Mouse (Mus musculus): ENCODE data around the gene Clec10a. TPM values are rescaled to one million over a fixed set of nuclear protein-coding genes. Genes with fewer than 3 reads are reported as not detected.

Gene Clec10a
- total RNA-seq, 2 experiments from 2014 or later: 1.3 to 2.9 TPM

DNA sequence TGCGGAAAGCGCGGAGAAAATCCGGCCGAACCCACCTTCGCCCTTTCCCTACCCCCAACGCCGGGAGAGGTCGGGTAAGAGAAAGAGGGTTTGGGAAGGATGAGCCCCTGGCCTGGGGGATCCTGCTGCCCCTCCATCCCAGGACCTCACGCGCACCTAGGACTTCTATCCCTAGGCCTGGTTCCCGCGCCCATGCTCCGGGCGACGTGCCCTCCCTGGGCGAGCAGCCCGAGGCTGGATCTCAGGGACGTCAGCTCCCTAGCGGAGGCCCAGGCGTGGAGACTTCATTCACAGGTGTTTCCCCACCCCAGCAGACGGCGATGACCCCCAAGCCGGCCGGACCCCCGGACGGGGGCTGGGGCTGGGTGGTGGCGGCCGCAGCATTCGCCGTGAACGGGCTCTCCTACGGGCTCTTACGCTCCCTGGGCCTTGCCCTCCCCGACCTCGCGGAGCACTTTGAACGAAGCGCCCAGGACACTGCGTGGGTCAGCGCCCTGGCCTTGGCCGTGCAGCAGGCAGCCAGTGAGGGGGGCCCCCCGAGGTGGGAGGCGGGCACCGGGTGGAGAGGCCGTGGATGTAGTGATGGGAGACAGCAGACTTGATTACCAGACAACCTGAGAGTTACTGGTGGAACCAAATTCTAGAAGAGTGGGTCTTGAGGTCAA, 58.3 kb downstream of the Clec10a start:
- intact Hi-C loops (cut with DNase I): loop anchor here (5.0 kb wide), 3 partner anchors 142 to 282 kb away; no protein-coding TSS in a partner anchor

DNA sequence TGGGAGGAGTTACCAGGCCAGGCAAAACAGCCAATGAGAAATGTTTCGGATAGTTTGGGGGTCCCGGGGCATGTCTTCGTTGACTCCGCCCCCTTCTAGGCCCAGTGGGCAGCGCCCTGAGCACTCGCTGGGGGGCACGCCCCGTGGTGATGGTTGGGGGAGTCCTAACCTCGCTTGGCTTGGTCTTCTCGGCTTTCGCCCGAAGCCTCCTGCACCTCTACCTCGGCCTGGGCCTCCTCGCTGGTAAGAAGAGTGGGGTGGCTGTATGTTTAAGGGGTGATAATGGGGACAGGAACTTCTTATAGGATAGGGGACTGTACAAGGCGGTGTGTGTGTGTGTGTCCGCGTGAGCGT, 58.8 kb downstream of the Clec10a start:
- no peak for DNase-seq
- intact Hi-C loops (cut with DNase I): loop anchor here (5.0 kb wide), 3 partner anchors 143 to 283 kb away; no protein-coding TSS in a partner anchor

More for the DNA sequence above, 58.3 kb downstream of the Clec10a start:
- DNase-seq: no peak

DNA sequence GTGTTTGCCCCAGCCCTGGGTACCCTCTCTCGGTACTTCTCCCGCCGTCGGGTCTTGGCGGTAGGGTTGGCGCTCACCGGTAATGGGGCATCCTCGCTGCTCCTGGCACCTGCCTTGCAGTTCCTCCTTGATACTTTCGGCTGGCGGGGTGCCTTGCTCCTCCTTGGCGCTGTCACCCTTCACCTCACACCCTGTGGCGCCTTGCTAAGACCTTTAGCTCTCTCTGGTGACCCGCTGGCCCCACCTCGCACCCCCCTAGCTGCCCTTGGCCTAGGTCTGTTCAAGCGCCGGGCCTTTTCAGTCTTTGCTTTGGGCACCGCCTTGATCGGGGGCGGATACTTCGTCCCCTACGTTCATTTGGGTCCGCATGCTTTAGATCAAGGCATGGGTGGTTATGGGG, 59.3 kb downstream of the Clec10a start:
- intact Hi-C loops (cut with DNase I): no loop called here
- no peak for DNase-seq

DNA sequence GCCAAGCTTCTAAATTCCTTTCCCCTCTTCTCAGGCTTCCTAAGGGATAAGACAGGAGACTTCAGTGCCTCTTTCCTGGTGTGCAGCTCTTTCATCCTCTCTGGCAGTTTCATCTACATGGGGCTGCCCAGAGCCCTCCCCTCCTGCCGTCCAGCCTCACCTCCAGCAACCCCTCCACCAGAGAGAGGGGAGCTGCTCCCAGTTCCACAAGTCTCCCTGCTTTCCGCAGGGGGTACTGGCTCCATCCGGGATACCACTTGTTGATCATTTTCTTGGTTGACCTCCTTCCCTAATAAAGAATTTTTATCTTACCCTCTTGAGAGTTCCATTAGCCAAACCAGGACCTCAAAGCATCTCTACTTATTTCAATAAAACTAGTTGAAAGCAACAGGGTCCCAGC, 60.1 kb downstream of the Clec10a start:
- intact Hi-C loops (cut with DNase I): no loop called here

DNA sequence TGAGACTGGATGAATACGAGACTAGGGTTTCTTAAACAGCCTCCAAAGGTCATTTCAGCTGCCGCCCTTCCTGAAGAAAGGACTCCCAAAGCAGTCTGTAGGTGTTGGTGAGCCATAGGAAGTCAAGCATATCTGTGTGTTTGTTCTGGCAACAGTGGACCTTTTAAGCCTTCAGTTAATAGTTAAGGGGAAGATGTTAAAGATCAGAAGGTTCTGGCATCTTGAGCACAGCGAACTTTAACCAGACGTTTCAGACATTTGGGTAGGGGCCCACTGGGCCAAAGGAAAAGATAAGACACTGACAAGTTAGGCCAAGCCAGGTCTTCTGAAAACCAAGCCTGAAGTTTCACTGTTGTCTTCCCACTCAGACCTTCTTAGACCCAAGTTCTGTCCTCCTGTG, 62.0 kb downstream of the Clec10a start:
- DNase-seq: no peak
- intact Hi-C loops (cut with DNase I): no loop called here

More for the DNA sequence above, 60.1 kb downstream of the Clec10a start:
- DNase-seq: no peak

DNA sequence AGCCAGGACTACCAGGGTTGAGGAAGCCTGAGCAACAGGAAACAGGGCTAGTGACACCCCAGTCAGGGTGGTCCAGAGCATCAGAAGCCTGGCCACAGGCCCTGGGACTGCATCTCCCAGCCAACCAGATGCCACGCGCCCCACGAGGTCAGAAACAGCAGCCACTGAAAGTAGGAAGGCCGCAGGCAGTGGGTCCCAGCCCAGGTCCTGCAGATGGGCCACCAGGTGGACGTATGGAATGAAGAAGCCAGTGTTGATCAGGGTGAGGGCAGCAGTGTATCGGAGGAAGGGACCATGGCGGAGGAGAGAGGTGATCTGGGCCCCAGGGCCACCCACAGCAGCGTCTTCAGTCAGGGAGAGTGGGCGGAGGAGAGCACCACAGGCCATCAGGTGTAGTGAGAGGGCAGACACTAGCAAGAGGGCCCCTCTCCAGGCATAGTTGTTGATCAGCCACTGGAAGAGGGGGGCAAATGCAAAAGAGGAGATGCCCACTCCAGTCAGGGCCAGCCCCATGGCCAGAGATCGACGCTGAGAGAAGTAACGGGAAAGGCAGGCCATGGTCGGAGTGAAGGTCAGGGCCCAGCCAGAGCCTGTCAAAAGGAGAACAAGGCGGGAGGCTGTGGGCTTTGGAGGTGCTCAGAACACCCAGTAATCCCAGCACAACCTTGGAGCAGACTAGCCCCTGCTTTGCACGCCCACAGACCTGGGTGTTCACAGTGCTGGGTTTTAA, 62.9 kb downstream of the Clec10a start:
- intact Hi-C loops (cut with DNase I): no loop called here
- no peak for DNase-seq

DNA sequence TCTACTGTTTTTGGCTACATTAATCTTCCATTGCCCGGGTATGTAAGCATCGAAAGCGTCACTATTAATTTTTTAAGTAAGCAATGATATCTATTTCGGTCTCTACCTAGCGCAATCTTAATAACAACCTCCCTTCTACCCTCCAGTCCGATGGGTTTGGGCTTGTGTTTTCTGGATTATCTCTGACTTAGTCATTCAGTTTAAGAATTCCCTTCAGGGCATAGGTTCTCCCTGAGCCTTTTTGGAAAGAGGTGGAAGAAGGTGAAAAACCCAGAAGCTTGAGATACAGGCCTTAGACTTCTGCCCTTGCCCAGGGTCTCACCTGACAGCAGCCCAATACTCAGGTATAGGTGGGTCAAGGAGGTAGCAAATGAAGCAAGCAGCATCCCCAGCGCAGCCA, 63.9 kb downstream of the Clec10a start:
- intact Hi-C loops (cut with DNase I): no loop called here
- DNase-seq: no peak

DNA sequence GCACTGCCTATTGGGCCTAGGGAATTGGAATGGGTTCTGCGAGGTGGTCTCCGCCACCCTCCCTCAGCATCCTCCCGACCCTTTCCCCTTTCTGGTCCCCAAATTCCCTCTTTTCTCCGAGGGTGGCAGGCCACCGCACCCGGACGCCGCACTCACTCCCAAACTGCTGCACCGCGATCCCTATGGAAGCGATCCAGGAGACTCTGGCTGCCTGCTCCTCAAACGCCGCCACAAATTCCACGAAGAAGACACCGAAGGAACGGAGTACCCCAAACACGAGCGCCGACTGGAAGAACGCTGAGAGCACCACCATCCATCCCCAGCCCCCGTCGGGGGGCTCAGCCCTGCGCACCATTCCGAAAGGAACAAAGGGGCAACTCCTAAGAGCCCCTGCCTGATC, 64.3 kb downstream of the Clec10a start:
- DNase-seq: no peak
- intact Hi-C loops (cut with DNase I): no loop called here

Other genes starting within 250 kb of the Clec10a start
- gene Gps2, start 242.3 kb upstream of the Clec10a start, total RNA-seq (2021): 10 to 100 TPM; 37.8 to 38.3 TPM
- gene Eif5a, start 234.2 kb upstream of the Clec10a start, total RNA-seq (2021): 100 to 1,000 TPM; 539 to 555 TPM
- gene Ybx2, start 220.4 kb upstream of the Clec10a start, total RNA-seq (2021): 10 to 100 TPM; 16.1 to 23.5 TPM
- 1 to 10 TPM; 1.7 to 3.2 TPM for gene Slc2a4, start 208.0 kb upstream of the Clec10a start, total RNA-seq (2021)
- not detected for gene Cldn7, start 191.4 kb upstream of the Clec10a start, total RNA-seq (2021)
- 100 to 1,000 TPM in 1 of 2 experiments, 10 to 100 TPM in 1; 89.3 to 102 TPM for gene Ctdnep1, start 175.0 kb upstream of the Clec10a start, total RNA-seq (2021)
- gene Elp5, start 173.7 kb upstream of the Clec10a start, total RNA-seq (2021): 100 to 1,000 TPM; 112 to 116 TPM
- gene Gabarap, start 165.1 kb upstream of the Clec10a start, total RNA-seq (2021): 100 to 1,000 TPM; 303 to 307 TPM
- gene Phf23, start 160.4 kb upstream of the Clec10a start, total RNA-seq (2021): 10 to 100 TPM; 46.2 to 48.7 TPM
- gene Dvl2, start 155.6 kb upstream of the Clec10a start, total RNA-seq (2021): 10 to 100 TPM; 38.8 to 40.1 TPM
- 10 to 100 TPM; 44.8 to 45.0 TPM for gene Acadvl, start 140.8 kb upstream of the Clec10a start, total RNA-seq (2021)
- 100 to 1,000 TPM; 496 to 497 TPM for gene Dlg4, start 139.3 kb upstream of the Clec10a start, total RNA-seq (2021)
- gene Asgr1, start 102.1 kb upstream of the Clec10a start, total RNA-seq (2021): 1 to 10 TPM; 3.7 to 3.9 TPM
- not detected for gene Asgr2, start 63.6 kb upstream of the Clec10a start, total RNA-seq (2021)
- under 1 TPM; 0.30 to 0.95 TPM for gene Mgl2, start 25.9 kb upstream of the Clec10a start, total RNA-seq (2021)
- 10 to 100 TPM; 16.8 to 26.8 TPM for gene Slc16a11, start 56.6 kb downstream of the Clec10a start, total RNA-seq (2021)
- gene Slc16a13, start 64.9 kb downstream of the Clec10a start, total RNA-seq (2021): 10 to 100 TPM; 14.8 to 15.2 TPM
- gene Bcl6b, start 73.6 kb downstream of the Clec10a start, total RNA-seq (2021): 1 to 10 TPM; 9.1 to 9.3 TPM
- gene 0610010K14Rik, start 81.7 kb downstream of the Clec10a start, total RNA-seq (2021): 10 to 100 TPM; 64.2 to 73.1 TPM
- 1 to 10 TPM; 8.5 to 8.6 TPM for gene Gm21988, start 83.6 kb downstream of the Clec10a start, total RNA-seq (2021)
- 100 to 1,000 TPM; 180 to 182 TPM for gene Rnasek, start 83.6 kb downstream of the Clec10a start, total RNA-seq (2021)
- under 1 TPM; 0.18 to 0.40 TPM for gene Alox12, start 99.2 kb downstream of the Clec10a start, total RNA-seq (2021)
- gene Alox12e, start 166.4 kb downstream of the Clec10a start, total RNA-seq (2021): under 1 TPM; 0.26 to 0.42 TPM
- not detected for gene Alox15, start 195.8 kb downstream of the Clec10a start, total RNA-seq (2021)